Mouse (Mus musculus): ENCODE data around the gene Gpr89.

The Gpr89 gene

DNA sequence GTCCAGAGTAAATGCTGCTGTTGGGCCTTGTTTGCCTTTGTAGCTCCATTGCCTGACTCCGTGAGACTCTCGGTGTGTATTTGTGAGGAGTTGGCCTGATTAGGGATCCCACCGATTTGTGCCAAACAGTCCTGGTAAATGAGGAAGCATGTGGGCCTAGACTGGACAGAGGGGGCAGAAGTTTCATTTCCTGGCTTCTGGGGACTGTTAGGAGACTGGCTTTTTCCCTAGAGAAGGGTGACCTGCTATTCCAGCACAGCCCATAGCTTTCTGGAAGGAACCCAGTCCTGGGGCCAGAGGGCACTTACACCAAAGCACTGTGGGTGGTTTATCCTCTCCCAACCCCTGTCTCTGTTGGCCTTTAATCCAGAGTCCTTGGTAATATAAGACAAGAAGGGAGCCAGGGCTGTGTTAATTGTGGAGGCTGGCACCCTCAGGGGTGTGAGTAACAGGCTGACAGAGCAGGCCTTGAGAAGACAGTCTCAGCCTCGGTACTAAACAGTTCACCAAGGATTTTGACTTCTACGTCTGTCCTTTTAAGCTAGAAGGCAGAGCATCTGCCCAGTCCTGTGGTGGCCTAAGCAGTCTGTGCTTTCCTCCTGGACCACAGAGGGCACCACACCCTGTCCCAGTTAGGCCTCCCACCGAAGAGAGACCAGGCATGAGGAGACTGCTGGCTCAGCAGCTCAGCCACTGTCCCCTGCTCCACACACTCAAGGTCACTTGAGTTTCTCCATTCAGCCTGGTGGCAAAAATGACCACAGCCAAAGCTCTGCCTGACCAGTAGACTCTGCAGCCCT is 84.8 kb downstream of the Gpr89 start:
- no peak for DNase-seq
